Mouse (Mus musculus) frontal cortex, adult (tissue): ENCODE results near the gene Krt90.

Source experiments
- ATAC-seq: cut with Nextera tagmentation; 2 replicates; pipeline ENCODE4 v1.9.2; 2017; ENCODE audit warnings: mild to moderate bottlenecking, moderate library complexity, mixed read lengths; ENCODE audit not compliant: low TSS enrichment

Gene Krt90

GRCm38 (mm10) chr15:101562850-101563249 lies at the start of gene Krt90:
Gene Krt90, minus strand, starts transcription at chr15:101562950.
- no peak for ATAC-seq

GRCm38 (mm10) chr15:101599123-101599522 lies 36.4 kb upstream of the Krt90 start:
- no peak for ATAC-seq

DNA sequence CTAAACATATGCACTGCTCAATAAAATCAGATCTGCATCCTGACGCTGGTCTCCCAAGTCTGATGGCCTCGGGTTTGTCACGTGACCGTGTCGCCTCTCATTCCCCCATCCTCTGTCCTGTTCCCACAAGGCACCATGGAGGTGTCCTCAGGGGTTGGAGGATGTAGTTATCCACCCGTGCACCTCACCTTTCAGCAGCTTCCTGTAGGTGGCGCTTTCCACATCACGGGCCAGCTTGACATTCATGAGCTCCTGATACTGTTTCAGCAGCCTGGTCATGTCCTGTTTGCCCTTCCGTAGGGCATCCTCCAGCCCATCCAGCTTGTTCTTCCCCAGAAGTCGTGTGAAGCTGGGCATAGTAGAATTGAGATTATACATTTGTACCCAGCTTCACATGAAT lies 25.5 kb upstream of the Krt90 start:
- no peak for ATAC-seq

- ATAC-seq = no peak
Observed at GRCm38 (mm10) chr15:101584456-101584855, 21.7 kb upstream of the Krt90 start.

- ATAC-seq = no peak
Observed at GRCm38 (mm10) chr15:101583211-101583965, 20.6 kb upstream of the Krt90 start.

DNA sequence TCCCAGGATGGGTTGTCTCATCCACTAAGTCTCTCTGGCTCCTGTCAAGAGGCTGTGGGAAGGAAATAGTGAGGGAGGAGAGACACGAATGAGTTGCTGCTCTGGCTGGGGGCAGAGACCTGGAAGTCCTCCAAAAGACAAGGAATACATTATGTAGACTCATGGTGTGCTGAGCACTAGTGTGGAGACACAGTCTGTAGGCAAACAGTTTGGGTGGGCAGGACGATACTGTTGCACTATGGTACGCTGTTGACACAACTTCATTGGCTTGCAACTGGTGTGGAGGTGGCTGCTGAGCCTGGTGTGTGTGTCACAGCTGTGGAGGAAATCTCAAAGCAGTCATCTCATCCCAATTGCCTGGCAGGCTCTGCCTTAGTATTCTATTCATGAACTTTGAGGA lies 19.0 kb upstream of the Krt90 start:
- ATAC-seq = peak; percentile 67; the same call in 1 of the 2 replicates

GRCm38 (mm10) chr15:101575506-101575905 lies 12.8 kb upstream of the Krt90 start:
- ATAC-seq = no peak

DNA sequence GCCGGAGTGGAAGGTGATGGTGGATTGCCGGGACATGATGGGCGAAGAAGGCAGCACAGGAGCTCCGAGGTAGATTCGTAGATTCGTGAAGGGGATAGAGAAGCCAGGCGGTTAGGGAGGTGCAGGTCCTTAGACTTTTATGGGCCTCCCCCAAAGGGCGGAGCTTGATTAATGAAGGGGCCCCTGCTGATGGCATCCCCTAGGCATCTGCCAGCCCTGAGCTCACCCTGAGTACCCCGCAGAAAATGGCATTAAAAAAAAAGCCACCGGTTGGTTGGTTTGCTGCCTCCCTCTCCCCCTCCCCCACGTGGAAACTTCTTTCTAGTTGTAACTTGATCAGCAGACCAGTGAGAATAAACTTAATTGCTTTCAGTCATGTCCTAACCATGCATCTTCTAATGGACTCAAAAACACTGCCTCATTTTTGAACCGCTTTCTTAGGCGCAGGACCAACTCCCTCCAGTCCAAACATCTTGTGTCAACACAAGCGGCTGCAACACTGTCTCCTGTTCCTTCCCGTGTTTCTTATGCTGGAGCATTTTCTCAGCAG lies 11.1 kb upstream of the Krt90 start, which contains the start of gene Krt75:
Gene Krt75 (minus strand): TSS at position 109 of the 550 bp plus-strand sequence.
- ATAC-seq = no peak

- no peak for ATAC-seq
Observed at GRCm38 (mm10) chr15:101567780-101568179, 5.0 kb upstream of the Krt90 start.

DNA sequence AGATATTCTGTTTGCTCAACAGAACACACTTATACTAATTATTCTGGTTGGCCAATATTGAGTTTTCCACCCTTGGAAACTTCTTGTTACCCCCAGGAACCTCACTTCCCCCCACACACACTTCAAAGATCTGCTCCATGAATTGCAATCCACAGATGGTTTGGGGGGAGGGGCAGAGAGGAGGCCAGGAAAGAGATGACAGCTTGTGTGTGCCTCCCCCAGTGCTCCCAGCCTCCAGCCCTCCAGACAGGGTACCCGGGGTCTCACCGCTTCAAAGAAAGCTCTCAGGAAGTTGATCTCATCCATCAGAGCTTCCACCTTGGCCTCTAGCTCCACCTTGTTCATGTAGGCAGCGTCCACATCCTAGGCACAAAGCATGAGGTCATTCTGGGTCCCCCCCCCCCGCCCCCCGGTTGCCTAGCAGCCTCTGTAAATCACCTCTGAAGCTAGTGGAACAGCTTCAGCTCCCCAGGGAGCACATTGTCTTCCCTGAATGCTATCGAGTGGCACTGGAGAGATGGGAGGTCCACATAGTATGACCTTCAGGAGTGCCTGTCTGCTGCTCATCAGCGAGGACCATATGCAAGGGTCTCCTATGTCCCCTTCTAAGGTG lies 4.6 kb downstream of the Krt90 start:
- ATAC-seq = no peak

GRCm38 (mm10) chr15:101553169-101553568 lies 9.6 kb downstream of the Krt90 start:
- ATAC-seq = peak; percentile 34; the same call in 1 of the 2 replicates

- ATAC-seq = peak; percentile 57; the same call in 1 of the 2 replicates
Observed at GRCm38 (mm10) chr15:101552188-101552587, 10.6 kb downstream of the Krt90 start.

DNA sequence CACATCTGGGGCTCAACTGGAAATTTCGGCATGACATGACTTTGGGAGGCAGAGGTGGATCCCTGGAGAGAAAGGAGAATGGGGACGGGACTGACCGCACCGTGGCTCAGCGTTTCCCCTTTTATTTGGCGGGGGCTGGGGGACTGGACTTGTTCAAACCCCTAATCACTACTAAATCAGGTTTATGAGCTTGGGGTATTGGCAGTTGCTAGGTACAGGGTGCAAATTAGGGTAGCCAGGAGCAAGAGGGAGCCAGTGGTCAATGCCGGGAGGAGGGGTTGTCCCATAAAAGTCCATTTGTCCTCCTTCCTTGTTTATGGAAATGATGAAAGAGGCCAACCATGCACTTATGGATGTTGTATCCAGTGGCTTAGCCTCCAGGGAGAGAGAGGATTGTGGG lies 12.2 kb downstream of the Krt90 start, which contains the start of gene Krt82:
Gene Krt82 (minus strand): TSS at position 101 of the 400 bp plus-strand sequence.
- ATAC-seq = no peak

- ATAC-seq = no peak
Observed at GRCm38 (mm10) chr15:101544478-101544877, 18.3 kb downstream of the Krt90 start.

DNA sequence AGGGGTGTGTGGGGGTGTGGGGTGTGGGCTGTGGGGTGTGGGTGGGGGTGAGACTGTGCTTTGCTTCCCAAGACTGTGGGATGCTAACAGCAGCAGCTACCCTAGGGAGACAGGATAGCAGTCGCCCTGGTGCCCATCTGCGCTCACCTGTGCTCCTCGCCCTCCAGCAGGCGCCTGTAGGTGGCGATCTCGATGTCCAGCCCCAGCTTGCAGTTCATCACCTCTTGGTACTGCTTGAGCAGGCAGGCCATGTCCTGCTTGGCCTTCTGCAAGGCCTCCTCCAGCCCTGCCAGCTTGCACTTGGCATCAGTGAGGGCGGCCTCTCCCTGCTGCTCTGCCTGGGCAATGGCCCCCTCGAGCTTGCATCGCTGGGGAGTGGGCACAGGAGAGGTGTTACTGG lies 20.2 kb downstream of the Krt90 start:
- ATAC-seq = no peak

DNA sequence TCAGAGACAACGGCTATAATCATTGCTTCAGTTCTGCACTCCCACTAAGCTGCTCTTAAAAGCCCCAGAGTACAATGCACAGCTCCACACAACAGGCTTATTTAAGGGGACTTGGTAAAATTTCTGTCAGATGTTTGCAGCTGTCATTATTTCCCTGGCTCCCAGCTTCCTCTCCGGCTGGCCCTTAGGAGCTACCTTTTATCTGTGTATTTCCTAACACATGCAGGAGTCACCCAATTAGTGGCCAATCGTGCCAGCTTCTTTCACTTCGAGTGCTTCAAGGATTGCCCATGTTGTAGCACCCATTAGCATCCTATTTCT lies 24.2 kb downstream of the Krt90 start:
- ATAC-seq = no peak

DNA sequence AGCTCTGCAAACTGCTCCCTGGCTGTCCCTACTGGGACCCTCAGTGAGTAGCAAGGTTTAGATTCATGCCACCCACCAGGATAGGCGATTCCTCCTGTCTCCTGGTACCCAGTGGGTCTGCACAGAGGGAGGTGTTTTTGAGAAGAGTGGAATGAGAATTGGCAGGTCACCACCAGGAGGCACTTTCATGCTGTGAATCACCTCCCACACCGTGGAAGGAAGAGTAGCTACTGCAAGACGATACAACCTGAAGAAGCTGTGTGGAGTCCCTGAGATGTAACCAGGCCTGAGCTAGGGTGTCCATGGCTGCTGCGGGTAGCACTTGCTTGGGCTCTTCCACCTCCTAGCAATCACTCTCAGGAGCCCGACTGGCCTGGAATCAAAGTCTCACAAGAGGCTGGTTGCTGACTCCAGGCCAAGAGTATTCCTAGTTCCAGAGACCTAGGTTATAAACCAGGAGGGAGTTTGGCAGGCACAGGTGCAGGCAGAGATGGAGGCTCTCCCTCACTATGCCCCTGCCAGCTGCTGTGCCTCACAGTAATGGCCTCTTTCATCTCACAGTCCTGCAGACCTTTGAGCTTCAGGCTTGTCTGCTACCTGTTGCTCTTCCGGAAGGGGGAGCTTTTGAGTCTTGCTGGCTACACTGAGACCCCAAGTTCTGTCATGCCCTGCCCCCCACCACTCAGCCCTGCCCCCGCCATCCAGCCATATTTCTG lies 24.7 kb downstream of the Krt90 start:
- ATAC-seq = no peak

- peak; percentile 57; the same call in 1 of the 2 replicates for ATAC-seq
Observed at GRCm38 (mm10) chr15:101536054-101536850, 26.5 kb downstream of the Krt90 start.

GRCm38 (mm10) chr15:101532720-101533119 lies 30.0 kb downstream of the Krt90 start, which contains the start of gene Krt84:
Gene Krt84, minus strand, starts transcription at chr15:101532820.
- no peak for ATAC-seq

DNA sequence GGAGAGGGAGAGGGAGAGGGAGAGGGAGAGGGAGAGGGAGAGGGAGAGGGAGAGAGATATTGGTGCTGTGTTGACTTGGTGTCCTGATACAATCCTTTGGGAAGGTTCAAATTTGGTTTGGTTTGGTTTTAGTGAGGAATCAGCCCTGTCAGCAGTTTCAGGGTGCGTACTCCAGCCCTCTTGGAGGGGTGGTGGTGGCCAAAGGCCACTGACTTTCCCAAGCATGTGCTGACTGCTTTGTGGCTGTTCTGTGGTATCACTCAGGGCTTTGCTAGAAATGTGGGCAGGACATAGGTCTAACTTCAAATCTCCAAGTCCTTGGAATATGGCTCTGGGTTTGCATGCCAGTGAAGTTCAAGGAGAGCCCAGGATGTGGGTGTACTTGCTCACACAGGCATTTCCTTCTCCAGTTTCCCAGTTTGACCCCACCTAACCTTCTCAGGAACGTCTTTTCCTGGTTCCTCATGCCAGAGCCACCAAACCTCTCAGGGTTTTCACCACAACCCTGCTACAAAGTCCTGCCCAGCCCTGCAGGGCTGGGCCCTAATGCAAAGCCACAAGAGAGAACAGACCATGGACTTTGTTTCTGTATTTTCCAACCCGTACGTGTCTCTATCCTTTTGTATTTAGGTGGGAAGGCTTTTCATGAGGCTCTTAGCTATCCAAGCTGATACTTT lies 40.1 kb downstream of the Krt90 start:
- no peak for ATAC-seq

DNA sequence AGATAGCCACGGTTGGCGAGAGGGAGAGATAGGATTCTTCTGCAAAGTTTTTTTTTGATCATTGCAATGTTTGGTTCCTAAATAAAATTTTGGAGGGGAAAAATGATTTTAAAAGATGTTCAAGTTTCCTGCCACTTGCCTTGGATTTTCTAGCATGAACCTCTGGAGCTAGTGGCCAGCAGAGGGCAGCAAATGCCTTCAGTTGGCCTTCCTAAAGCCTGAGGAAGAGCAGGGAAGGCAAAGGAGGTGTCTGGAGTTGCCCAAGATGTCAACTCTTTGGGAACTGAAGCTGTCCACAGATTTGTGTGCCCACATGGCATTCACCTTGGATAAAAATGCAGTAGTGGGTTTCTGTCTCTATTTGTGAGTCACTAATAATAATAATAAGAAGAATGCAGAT lies 43.0 kb downstream of the Krt90 start:
- peak; percentile 65; the same call in 1 of the 2 replicates for ATAC-seq
